Mouse (Mus musculus): ENCODE results near the gene Nkrf. TPM values are rescaled to one million over a fixed set of nuclear protein-coding genes. Genes with fewer than 3 reads are reported as not detected.

Gene Nkrf
- polyA plus RNA-seq, 1 experiment: 5.1 TPM

DNA sequence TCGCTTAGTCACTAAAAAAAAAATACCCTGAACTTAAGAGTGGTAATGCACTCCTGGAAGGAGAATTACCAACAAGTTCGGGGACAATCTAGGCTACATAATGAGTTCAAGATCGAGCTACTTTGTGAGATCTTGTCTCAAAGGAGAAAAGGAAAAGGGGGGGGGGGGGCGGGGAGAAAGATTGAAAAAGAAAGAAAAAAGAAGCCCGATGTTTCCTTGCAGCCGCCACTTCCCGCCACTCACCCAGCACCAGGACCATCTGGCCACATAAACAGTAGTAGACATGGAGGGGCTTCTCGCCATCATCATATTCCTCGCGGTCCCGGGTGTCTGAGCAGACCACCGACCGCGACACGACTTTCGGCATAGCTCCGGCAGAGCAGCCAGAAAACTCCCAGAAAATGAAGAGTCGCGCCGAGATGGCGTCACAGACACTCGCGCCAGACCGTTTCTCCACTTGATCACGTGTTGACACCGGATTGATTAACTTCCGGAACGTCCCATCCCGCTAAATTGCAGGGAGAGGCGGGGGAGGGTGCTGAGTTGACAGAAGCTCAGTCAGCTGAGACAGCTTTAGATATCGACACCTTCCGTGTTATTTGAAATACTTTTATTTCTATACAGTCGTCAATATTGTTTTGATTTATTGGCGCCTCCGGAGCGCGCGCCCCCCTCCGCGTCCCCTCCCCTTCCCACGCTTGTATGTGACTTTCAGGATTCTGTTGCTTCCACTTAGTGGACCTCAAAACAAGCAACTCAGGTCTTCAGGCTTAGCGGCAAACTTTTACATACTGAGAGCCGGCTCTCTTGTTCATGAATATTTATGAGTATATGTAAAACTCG is 38.7 kb downstream of the Nkrf start:
- DNase-seq (ENCODE audit: low spot score): peak; percentile 47

DNA sequence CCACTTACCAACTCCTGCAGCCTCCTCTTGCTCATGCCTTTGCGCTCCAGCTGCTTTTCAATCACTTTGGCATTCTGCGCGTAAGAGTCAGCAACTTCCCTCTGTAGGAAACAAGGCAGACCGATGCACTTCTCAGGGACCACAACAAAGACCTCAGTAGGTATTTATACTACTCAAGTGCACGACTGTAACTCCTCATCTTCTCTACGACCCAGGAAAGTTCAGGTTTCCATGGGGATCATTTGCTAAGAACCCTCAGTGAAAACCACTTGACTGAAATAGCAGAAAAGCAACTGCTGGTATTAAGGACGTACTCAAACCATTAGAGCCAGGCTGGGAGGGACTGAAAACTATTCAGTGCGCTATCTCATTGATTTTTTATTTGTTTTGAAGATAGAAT is 50.1 kb downstream of the Nkrf start:
- no peak for DNase-seq (ENCODE audit: low spot score)

DNA sequence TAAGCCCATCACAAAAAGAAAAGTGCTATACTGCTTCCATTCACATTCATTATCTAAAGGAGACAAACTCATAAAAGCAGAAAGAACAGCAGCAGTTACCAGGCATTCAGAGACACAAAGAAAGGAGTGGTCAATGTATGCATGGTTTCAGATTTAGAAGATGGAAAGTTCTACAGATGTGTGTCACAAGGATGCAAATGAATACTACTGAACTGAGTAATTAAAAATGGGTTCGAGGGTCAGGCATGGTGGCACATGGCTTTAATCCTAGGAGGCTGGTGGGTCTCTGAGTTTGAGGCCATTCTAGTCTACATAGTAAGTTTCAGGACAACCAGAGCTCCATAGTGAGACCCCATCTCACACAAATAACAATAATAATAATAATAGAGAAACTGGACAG is 55.5 kb downstream of the Nkrf start:
- DNase-seq (ENCODE audit: low spot score): no peak

GRCm38 (mm10) chrX:36843346-36843990 is 59.2 kb downstream of the Nkrf start:
- DNase-seq (ENCODE audit: low spot score): no peak

DNA sequence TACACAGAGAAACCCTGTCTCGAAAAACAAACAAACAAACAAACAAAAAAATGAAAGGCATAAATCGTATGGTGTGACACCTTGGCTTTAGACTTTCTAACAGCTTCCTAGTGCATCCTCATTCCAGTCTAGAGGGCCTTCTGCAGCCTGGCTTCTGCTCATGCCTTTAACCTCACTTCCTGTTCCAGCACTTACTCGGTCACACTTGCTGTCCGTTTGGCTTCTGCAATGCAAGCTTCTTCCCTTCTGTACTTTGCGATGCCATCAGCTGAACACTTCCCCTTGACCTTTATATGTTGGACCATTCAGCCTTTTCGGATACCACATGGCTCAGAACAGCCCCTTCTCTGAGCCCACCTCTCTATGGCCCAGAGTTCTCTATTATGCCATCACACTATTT is 61.0 kb downstream of the Nkrf start:
- no peak for DNase-seq (ENCODE audit: low spot score)

GRCm38 (mm10) chrX:36839391-36839790 is 63.3 kb downstream of the Nkrf start:
- no peak for DNase-seq (ENCODE audit: low spot score)

Other genes starting within 250 kb of the Nkrf start
- 3.6 and 4.1 TPM in 2 replicates for gene Slc25a43, start 159.2 kb downstream of the Nkrf start, polyA plus RNA-seq (2012; rRNA removed)
- gene Slc25a5, start 107.2 kb downstream of the Nkrf start, polyA plus RNA-seq (2012; rRNA removed): 445 and 526 TPM in 2 replicates
- gene Ube2a, start 29.0 kb downstream of the Nkrf start, polyA plus RNA-seq (2012; rRNA removed): 43.4 and 45.0 TPM in 2 replicates
- 15.9 and 19.7 TPM in 2 replicates for gene C330007P06Rik, start 28.8 kb downstream of the Nkrf start, polyA plus RNA-seq (2012; rRNA removed)
- gene Sept6, start 88.9 kb upstream of the Nkrf start, polyA plus RNA-seq (2012; rRNA removed): 11.7 and 14.7 TPM in 2 replicates
- not detected in 2 replicates for gene Sowahd, start 145.9 kb upstream of the Nkrf start, polyA plus RNA-seq (2012; rRNA removed)
- gene Rpl39, start 182.5 kb upstream of the Nkrf start, polyA plus RNA-seq (2012; rRNA removed): 986 and 1,015 TPM in 2 replicates
- 30.7 and 32.1 TPM in 2 replicates for gene Upf3b, start 207.4 kb upstream of the Nkrf start, polyA plus RNA-seq (2012; rRNA removed)
- 4.2 and 5.3 TPM in 2 replicates for gene Nkap, start 223.9 kb upstream of the Nkrf start, polyA plus RNA-seq (2012; rRNA removed)